Mouse (Mus musculus): ENCODE measurements around the gene Cln5. TPM values are rescaled to one million over a fixed set of nuclear protein-coding genes. Genes with fewer than 3 reads are reported as not detected.

Gene Cln5
- 10 to 100 TPM; 27.1 to 29.1 TPM for total RNA-seq (2021)
- long read RNA-seq, experiment 1, transcript Cln5-201 (4 exons, 2,445 nt), result major isoform, 35 of 35 reads
- long read RNA-seq, experiment 1, partial matches to known transcripts, result 0 of 35 reads
- long read RNA-seq, experiment 1, other reads (novel, unspliced or antisense), result 0 of 35 reads
- long read RNA-seq, experiment 2, transcript Cln5-201 (4 exons, 2,445 nt), result major isoform, 48 of 57 reads
- long read RNA-seq, experiment 2, partial matches to known transcripts, result 5 of 57 reads
- long read RNA-seq, experiment 2, other reads (novel, unspliced or antisense), result 4 of 57 reads

- DNase-seq (ENCODE audit: low spot score in 2 of 2), result peak; percentile 93 to 95
These were observed at the start of gene Cln5 for GRCm38 (mm10) chr14:103069864-103070611. TSS of gene Cln5 (plus strand) at chr14:103070216.

GRCm38 (mm10) chr14:103029203-103029602 lies 40.8 kb upstream of the Cln5 start:
- DNase-seq (ENCODE audit: low spot score in 2 of 2), result no peak

- peak; percentile 22 to 26 for DNase-seq (ENCODE audit: low spot score in 2 of 2)
These were observed 36.7 kb upstream of the Cln5 start for GRCm38 (mm10) chr14:103033271-103033823.

- no peak for DNase-seq (ENCODE audit: low spot score in 2 of 2)
These were observed 35.9 kb upstream of the Cln5 start for GRCm38 (mm10) chr14:103034076-103034475.

GRCm38 (mm10) chr14:103037016-103037415 lies 33.0 kb upstream of the Cln5 start:
- DNase-seq (ENCODE audit: low spot score in 2 of 2), result no peak

- DNase-seq (ENCODE audit: low spot score in 2 of 2), result no peak
These were observed 23.3 kb upstream of the Cln5 start, which contains the start of gene Acod1 for GRCm38 (mm10) chr14:103046677-103047076. TSS of gene Acod1 (plus strand) at chr14:103046977.

- DNase-seq (ENCODE audit: low spot score in 2 of 2), result no peak
These were observed 21.5 kb upstream of the Cln5 start for GRCm38 (mm10) chr14:103048292-103049086.

GRCm38 (mm10) chr14:103051159-103051769 lies 18.8 kb upstream of the Cln5 start:
- peak; percentile 80 to 82 for DNase-seq (ENCODE audit: low spot score in 2 of 2)

- DNase-seq (ENCODE audit: low spot score in 2 of 2), result no peak
These were observed 15.3 kb upstream of the Cln5 start for GRCm38 (mm10) chr14:103054731-103055130.

- no peak for DNase-seq (ENCODE audit: low spot score in 2 of 2)
These were observed 13.4 kb upstream of the Cln5 start for GRCm38 (mm10) chr14:103056601-103057000.

GRCm38 (mm10) chr14:103058998-103059397 lies 11.0 kb upstream of the Cln5 start:
- no peak for DNase-seq (ENCODE audit: low spot score in 2 of 2)

- DNase-seq (ENCODE audit: low spot score in 2 of 2), result no peak
These were observed 10.5 kb upstream of the Cln5 start for GRCm38 (mm10) chr14:103059495-103059894.

- peak; percentile 78 for DNase-seq (ENCODE audit: low spot score in 2 of 2)
These were observed 4.5 kb upstream of the Cln5 start for GRCm38 (mm10) chr14:103065294-103066167.

- no peak for DNase-seq (ENCODE audit: low spot score in 2 of 2)
These were observed 552 bp upstream of the Cln5 start for GRCm38 (mm10) chr14:103069465-103069863.

- DNase-seq (ENCODE audit: low spot score in 2 of 2), result no peak
These were observed 774 bp downstream of the Cln5 start for GRCm38 (mm10) chr14:103070790-103071189.

- DNase-seq (ENCODE audit: low spot score in 2 of 2), result no peak
These were observed 1.5 kb downstream of the Cln5 start for GRCm38 (mm10) chr14:103071471-103071870.

- DNase-seq (ENCODE audit: low spot score in 2 of 2), result no peak
These were observed 2.7 kb downstream of the Cln5 start for GRCm38 (mm10) chr14:103072731-103073130.

GRCm38 (mm10) chr14:103073825-103074224 lies 3.8 kb downstream of the Cln5 start:
- no peak for DNase-seq (ENCODE audit: low spot score in 2 of 2)

GRCm38 (mm10) chr14:103075166-103075565 lies 5.2 kb downstream of the Cln5 start:
- DNase-seq (ENCODE audit: low spot score in 2 of 2), result no peak
